Mouse (Mus musculus) liver, postnatal 0 days (tissue): ENCODE data around the gene 1700029P11Rik. TPM values are rescaled to one million over a fixed set of nuclear protein-coding genes. Genes with fewer than 3 reads are reported as not detected.

Source experiments
- ATAC-seq: fragments of 200-750 bp; cut with Nextera tagmentation; 2 replicates; pipeline ENCODE4 v1.8.0; 2017; ENCODE audit warnings: mild to moderate bottlenecking, moderate library complexity
- DNase-seq: peaks from one replicate; pipeline ENCODE4 v3.0.0-alpha.2; 2016
- H3K27ac ChIP-seq: fragments of 300-500 bp; sonication (generic); 2 replicates; pipeline ENCODE4 v1.5.1; 2014; ENCODE audit warnings: antibody characterized with exemption, moderate library complexity, mild to moderate bottlenecking, low read depth
- H3K27me3 ChIP-seq: fragments of 300-500 bp; sonication (generic); 2 replicates; pipeline ENCODE4 v1.6.1; 2014; ENCODE audit warnings: low read length, control low read depth, mixed read lengths; ENCODE audit not compliant: insufficient read depth
- H3K36me3 ChIP-seq: fragments of 300-500 bp; sonication (generic); replicated peaks from 2 replicates; pipeline ENCODE4 v1.6.1; 2014; ENCODE audit warnings: mild to moderate bottlenecking, control low read depth, low read length, moderate library complexity, mixed read lengths; ENCODE audit not compliant: insufficient read depth
- H3K4me1 ChIP-seq: fragments of 300-500 bp; sonication (generic); 2 replicates; pipeline ENCODE4 v1.6.1; 2014; ENCODE audit warnings: antibody characterized with exemption, mild to moderate bottlenecking, control low read depth; ENCODE audit not compliant: insufficient read depth
- H3K4me2 ChIP-seq: fragments of 300-500 bp; sonication (generic); 2 replicates; pipeline ENCODE4 v1.6.1; 2014; ENCODE audit warnings: low read depth, mild to moderate bottlenecking, low read length, moderate library complexity, mixed read lengths
- H3K4me3 ChIP-seq: fragments of 300-500 bp; sonication (generic); 2 replicates; pipeline ENCODE4 v1.5.1; 2014; ENCODE audit warnings: low read depth, low read length
- H3K9ac ChIP-seq: fragments of 300-500 bp; sonication (generic); replicated peaks from 2 replicates; pipeline ENCODE4 v1.6.1; 2014; ENCODE audit warnings: mild to moderate bottlenecking, moderate library complexity
- H3K9me3 ChIP-seq: fragments of 300-500 bp; sonication (generic); 2 replicates; pipeline ENCODE4 v1.6.1; 2016; ENCODE audit warnings: mild to moderate bottlenecking, control low read depth, low read length, mixed read lengths
- CTCF ChIP-seq: sonication (generic); IDR thresholded peaks from 2 replicates; pipeline ENCODE4 v1.5.1; 2016; ENCODE audit warnings: antibody characterized with exemption, low read depth
- EP300 ChIP-seq: IDR thresholded peaks from 2 replicates; pipeline ENCODE4 v1.6.1; 2016; ENCODE audit warnings: antibody characterized with exemption, low read depth, mild to moderate bottlenecking
- WGBS: fragments of 180-500 bp; shearing (Covaris S2); extraction: QIAGEN DNeasy Blood & Tissue Kit; methylation state at CpG from one replicate; pipeline ENCODE4 v1.1.7; 2014; ENCODE audit not compliant: insufficient replicate concordance; 5-methylcytosine and 5-hydroxymethylcytosine counted together
- polyA plus RNA-seq: library from polyadenylated mRNA; unstranded; fragments of >200 nt; fragmentation: Nextera tagmentation; extraction: Ambion mirVana; gene quantifications from 2 replicates; pipeline ENCODE4 v1.2.1, GENCODE M21; 2015

1700029P11Rik gene
- polyA plus RNA-seq, 1 experiment from 2014 or later = not detected

- Histone ChIP-seq H3K4me1 (peaks cover 17% of the 10 kb centered on the region), H3K4me3 (no peak within 1 kb of the TSS), H3K9ac (no peak within 1 kb of the TSS), H3K36me3 (no peaks in the 10 kb centered on the region), H3K4me2 (no peak within 1 kb of the TSS), H3K27me3 (no peaks in the 10 kb centered on the region), H3K27ac (no peak within 1 kb of the TSS), H3K9me3 (no peaks in the 10 kb centered on the region)
- ATAC-seq (no peak), DNase-seq (no peak)
- TF ChIP-seq CTCF (no peak), EP300 (no peak)
- WGBS = 80% methylated on average over 3 of the region's 3 CpGs
Measured at GRCm38 (mm10) chr15:81987646-81988045, 7.3 kb downstream of the 1700029P11Rik start, which contains the start of gene Xrcc6. TSS of gene Xrcc6 (plus strand) at chr15:81987835.

GRCm38 (mm10) chr15:81989371-81990062 lies 9.2 kb downstream of the 1700029P11Rik start:
- no peak for TF ChIP-seq EP300
- TF ChIP-seq CTCF = peak; percentile 92
- peak; percentile 77 for ATAC-seq
- WGBS = 46% methylated on average over 11 of the region's 11 CpGs
- Histone ChIP-seq H3K27ac (0 out of 2 replicates have a peak overlapping the region, but pooled peaks have one; percentile 35), H3K4me1 (peaks cover 17% of the 10 kb centered on the region), H3K9me3 (no peaks in the 10 kb centered on the region), H3K9ac (peak overlapping the region; percentile 49; the same call in 1 of the 2 replicates), H3K36me3 (peaks cover 13% of the 10 kb centered on the region), H3K4me2 (peak overlapping the region; percentile 59), H3K27me3 (no peaks in the 10 kb centered on the region), H3K4me3 (peak overlapping the region; percentile 13; the same call in 1 of the 2 replicates)
- peak; percentile 91 for DNase-seq

- DNase-seq (peak; percentile 71), ATAC-seq (peak; percentile 91)
- peak overlapping the region; percentile 35; the same call in 1 of the 2 replicates for H3K27ac ChIP-seq
- TF ChIP-seq CTCF (no peak), EP300 (peak; percentile 62; the same call in 1 of the 2 replicates)
- peak overlapping the region; percentile 49; the same call in 1 of the 2 replicates for H3K9ac ChIP-seq
- no peaks in the 10 kb centered on the region for H3K27me3 ChIP-seq
- H3K4me3 ChIP-seq = peak overlapping the region; percentile 13
- H3K4me1 ChIP-seq = peaks cover 17% of the 10 kb centered on the region
- H3K36me3 ChIP-seq = peaks cover 18% of the 10 kb centered on the region
- H3K4me2 ChIP-seq = peak overlapping the region; percentile 59
- H3K9me3 ChIP-seq = no peaks in the 10 kb centered on the region
- WGBS = 31% methylated on average over 7 of the region's 7 CpGs
Measured at GRCm38 (mm10) chr15:81990549-81990948, 10.2 kb downstream of the 1700029P11Rik start.

- no peaks in the 10 kb centered on the region for H3K9me3 ChIP-seq
- WGBS = 84% methylated on average over 6 of the region's 6 CpGs
- H3K9ac ChIP-seq = no peak overlapping the region
- no peaks in the 10 kb centered on the region for H3K27me3 ChIP-seq
- no peak overlapping the region for H3K27ac ChIP-seq
- DNase-seq (no peak), ATAC-seq (no peak)
- TF ChIP-seq EP300 (no peak), CTCF (no peak)
- no peak overlapping the region for H3K4me3 ChIP-seq
- H3K4me1 ChIP-seq = peaks cover 15% of the 10 kb centered on the region
- H3K36me3 ChIP-seq = peaks cover 47% of the 10 kb centered on the region
- no peak overlapping the region for H3K4me2 ChIP-seq
Measured at GRCm38 (mm10) chr15:81993992-81994391, 13.7 kb downstream of the 1700029P11Rik start.

GRCm38 (mm10) chr15:82004257-82004656 lies 23.9 kb downstream of the 1700029P11Rik start:
- TF ChIP-seq CTCF (no peak), EP300 (no peak)
- no peaks in the 10 kb centered on the region for H3K9me3 ChIP-seq
- 52% methylated on average over 8 of the region's 8 CpGs for WGBS
- H3K36me3 ChIP-seq = peaks cover 21% of the 10 kb centered on the region
- no peaks in the 10 kb centered on the region for H3K27me3 ChIP-seq
- peaks cover 17% of the 10 kb centered on the region; the same call in 1 of the 2 replicates for H3K4me1 ChIP-seq
- no peak overlapping the region for H3K4me3 ChIP-seq
- no peak overlapping the region for H3K9ac ChIP-seq
- no peak overlapping the region for H3K4me2 ChIP-seq
- DNase-seq (no peak), ATAC-seq (peak; percentile 29)
- H3K27ac ChIP-seq = 0 out of 2 replicates have a peak overlapping the region, but pooled peaks have one; percentile 16

- TF ChIP-seq CTCF (no peak), EP300 (no peak)
- Histone ChIP-seq H3K4me2 (no peak overlapping the region), H3K27me3 (no peaks in the 10 kb centered on the region), H3K36me3 (no peaks in the 10 kb centered on the region; the same call in none of the 2 replicates), H3K9me3 (no peaks in the 10 kb centered on the region), H3K27ac (no peak overlapping the region), H3K4me3 (no peak overlapping the region), H3K4me1 (peaks cover 22% of the 10 kb centered on the region), H3K9ac (no peak overlapping the region)
- no peak for DNase-seq
- no peak for ATAC-seq
- 79% methylated on average over 6 of the region's 6 CpGs for WGBS
Measured at GRCm38 (mm10) chr15:82011947-82012346, 31.6 kb downstream of the 1700029P11Rik start.
